Mouse (Mus musculus): ENCODE results near the gene Kif14.

GRCm38 (mm10) chr1:136558762-136559161 lies 92.6 kb downstream of the Kif14 start:
- TF ChIP-seq CTCF (IDR thresholded peaks at IDR 0.05; ENCODE audit: borderline replicate concordance, insufficient read depth, low read depth, low read length) (no peak), POLR2A (IDR thresholded peaks at IDR 0.05; ENCODE audit: borderline replicate concordance, insufficient read depth, low read length) (no peak)
